Mouse (Mus musculus): ENCODE measurements around the gene Igfbp2. TPM values are rescaled to one million over a fixed set of nuclear protein-coding genes. Genes with fewer than 3 reads are reported as not detected.

The Igfbp2 gene
- total and polyA plus RNA-seq, 2 experiments: 500 to 1,009 TPM

GRCm38 (mm10) chr1:72873511-72874286, 49.4 kb downstream of the Igfbp2 start:
- H3K4me3 ChIP-seq (ENCODE audit: insufficient read depth, low read depth, low read length): peak overlapping the region; percentile 54
- H3K27ac ChIP-seq (replicated peaks; ENCODE audit: insufficient read depth, low read depth, low read length): no peak overlapping the region
- 4% methylated on average over 43 of the region's 43 CpGs for WGBS
- H3K9ac ChIP-seq (ENCODE audit: low read depth, low read length): 0 out of 2 replicates have a peak overlapping the region, but pooled peaks have one; percentile 17
- peaks cover 13% of the 10 kb centered on the region for H3K4me1 ChIP-seq (ENCODE audit: control insufficient read depth, insufficient read depth, low read length)
- H3K36me3 ChIP-seq (ENCODE audit: control insufficient read depth, insufficient read depth, low read length): no peaks in the 10 kb centered on the region
- H3K79me2 ChIP-seq (ENCODE audit: control insufficient read depth, insufficient read depth, low read length): no peaks in the 10 kb centered on the region
- peaks cover 4% of the 10 kb centered on the region; the same call in 1 of the 2 replicates for H3K27me3 ChIP-seq (ENCODE audit: control insufficient read depth, insufficient read depth, low read length)
- TF ChIP-seq CTCF (IDR thresholded peaks at IDR 0.05; ENCODE audit: low read depth, low read length) (no peak), POLR2A (IDR thresholded peaks at IDR 0.05; ENCODE audit: extremely low read depth, insufficient read depth, low read length) (no peak)
- DNase-seq (ENCODE audit: extremely low read depth, low read depth, low spot score): no peak

GRCm38 (mm10) chr1:72874287-72875211, 50.2 kb downstream of the Igfbp2 start, which contains the start of gene Igfbp5:
Igfbp5 (minus strand) TSS chr1:72874884.
- H3K27me3 ChIP-seq (ENCODE audit: control insufficient read depth, insufficient read depth, low read length): peaks cover 4% of the 10 kb centered on the region; the same call in 1 of the 2 replicates
- no peaks in the 10 kb centered on the region for H3K36me3 ChIP-seq (ENCODE audit: control insufficient read depth, insufficient read depth, low read length)
- H3K79me2 ChIP-seq (ENCODE audit: control insufficient read depth, insufficient read depth, low read length): no peaks in the 10 kb centered on the region
- 5% methylated on average over 37 of the region's 38 CpGs for WGBS
- H3K4me3 ChIP-seq (ENCODE audit: insufficient read depth, low read depth, low read length): peak within 1 kb of the TSS; percentile 54
- H3K27ac ChIP-seq (replicated peaks; ENCODE audit: insufficient read depth, low read depth, low read length): no peak within 1 kb of the TSS
- H3K9ac ChIP-seq (ENCODE audit: low read depth, low read length): 0 out of 2 replicates have a peak within 1 kb of the TSS, but pooled peaks have one; percentile 17
- peaks cover 13% of the 10 kb centered on the region for H3K4me1 ChIP-seq (ENCODE audit: control insufficient read depth, insufficient read depth, low read length)
- no peak for TF ChIP-seq POLR2A (IDR thresholded peaks at IDR 0.05; ENCODE audit: extremely low read depth, insufficient read depth, low read length)
- no peak for TF ChIP-seq CTCF (IDR thresholded peaks at IDR 0.05; ENCODE audit: low read depth, low read length)
- peak; percentile 43 for DNase-seq (ENCODE audit: extremely low read depth, low read depth, low spot score)

DNA sequence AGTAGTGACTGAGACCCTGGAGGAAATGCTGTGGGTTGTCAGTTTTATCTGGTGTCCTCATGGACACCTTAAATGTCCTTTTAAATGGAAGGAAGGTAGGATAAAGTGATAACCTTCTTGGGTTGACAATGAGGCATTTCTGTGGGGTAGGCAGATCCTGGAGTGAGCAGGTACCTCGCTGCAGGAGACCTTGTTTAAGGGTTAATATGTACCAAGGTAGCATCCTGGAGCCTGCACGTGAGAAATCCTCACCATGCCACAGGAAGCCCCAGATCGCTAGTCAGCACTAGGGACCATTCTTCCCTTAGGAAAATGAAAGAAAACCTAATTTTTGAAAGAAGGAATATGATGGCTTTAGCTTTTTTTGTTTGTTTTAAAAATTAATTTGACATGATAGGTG, 51.4 kb downstream of the Igfbp2 start:
- TF ChIP-seq CTCF (IDR thresholded peaks at IDR 0.05; ENCODE audit: low read depth, low read length): no peak
- TF ChIP-seq POLR2A (IDR thresholded peaks at IDR 0.05; ENCODE audit: extremely low read depth, insufficient read depth, low read length): no peak
- Histone ChIP-seq H3K4me3 (ENCODE audit: insufficient read depth, low read depth, low read length) (no peak overlapping the region), H3K9ac (ENCODE audit: low read depth, low read length) (no peak overlapping the region), H3K4me1 (ENCODE audit: control insufficient read depth, insufficient read depth, low read length) (peaks cover 13% of the 10 kb centered on the region), H3K36me3 (ENCODE audit: control insufficient read depth, insufficient read depth, low read length) (no peaks in the 10 kb centered on the region), H3K27ac (replicated peaks; ENCODE audit: insufficient read depth, low read depth, low read length) (no peak overlapping the region), H3K27me3 (ENCODE audit: control insufficient read depth, insufficient read depth, low read length) (peaks cover 4% of the 10 kb centered on the region; the same call in 1 of the 2 replicates), H3K79me2 (ENCODE audit: control insufficient read depth, insufficient read depth, low read length) (no peaks in the 10 kb centered on the region)
- DNase-seq (ENCODE audit: extremely low read depth, low read depth, low spot score): no peak
- WGBS: 6% methylated on average over 3 of the region's 3 CpGs

DNA sequence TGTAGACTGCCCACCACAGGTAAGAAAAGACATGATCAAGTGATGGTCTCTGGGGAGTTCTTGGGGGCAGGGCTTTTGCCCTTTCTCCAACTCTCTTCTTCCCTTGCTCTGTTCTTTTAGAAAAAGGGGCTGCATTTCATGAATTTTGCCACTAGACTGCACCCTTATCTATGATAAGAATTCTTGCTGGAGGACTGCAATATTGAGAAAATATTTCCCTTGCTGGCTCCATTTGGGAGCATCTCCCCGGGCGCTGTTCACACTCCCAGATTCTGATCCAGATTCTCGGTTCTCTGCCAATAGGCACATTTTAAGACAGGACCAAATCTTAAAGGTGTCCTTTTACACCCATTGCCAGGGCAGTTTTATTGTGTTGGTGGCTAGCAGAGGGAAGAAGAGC, 51.8 kb downstream of the Igfbp2 start:
- no peak for DNase-seq (ENCODE audit: extremely low read depth, low read depth, low spot score)
- H3K27me3 ChIP-seq (ENCODE audit: control insufficient read depth, insufficient read depth, low read length): peaks cover 4% of the 10 kb centered on the region; the same call in 1 of the 2 replicates
- H3K36me3 ChIP-seq (ENCODE audit: control insufficient read depth, insufficient read depth, low read length): no peaks in the 10 kb centered on the region
- no peak overlapping the region for H3K9ac ChIP-seq (ENCODE audit: low read depth, low read length)
- H3K4me3 ChIP-seq (ENCODE audit: insufficient read depth, low read depth, low read length): no peak overlapping the region
- no peaks in the 10 kb centered on the region for H3K79me2 ChIP-seq (ENCODE audit: control insufficient read depth, insufficient read depth, low read length)
- peaks cover 11% of the 10 kb centered on the region for H3K4me1 ChIP-seq (ENCODE audit: control insufficient read depth, insufficient read depth, low read length)
- TF ChIP-seq POLR2A (IDR thresholded peaks at IDR 0.05; ENCODE audit: extremely low read depth, insufficient read depth, low read length) (no peak), CTCF (IDR thresholded peaks at IDR 0.05; ENCODE audit: low read depth, low read length) (no peak)
- H3K27ac ChIP-seq (replicated peaks; ENCODE audit: insufficient read depth, low read depth, low read length): no peak overlapping the region
- 53% methylated on average over 3 of the region's 3 CpGs for WGBS

DNA sequence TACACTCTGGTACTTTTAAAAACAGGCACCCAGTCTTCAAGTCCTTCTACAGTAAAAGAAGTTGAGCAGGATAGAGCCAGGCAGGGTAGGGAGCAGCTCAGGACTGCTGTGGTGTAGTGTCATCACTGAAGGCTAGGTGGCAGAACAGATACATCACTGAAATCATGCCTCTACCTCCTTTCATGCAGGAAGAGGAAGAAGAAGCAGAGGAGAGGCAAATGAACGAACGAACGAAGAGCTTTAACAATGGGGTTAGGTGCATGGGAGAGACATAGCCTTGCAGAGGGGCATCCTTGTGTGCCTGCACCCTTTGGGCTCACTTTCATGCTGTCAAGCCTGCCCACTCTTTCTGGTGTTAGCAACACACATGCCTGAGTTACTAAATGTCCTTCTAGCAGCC, 53.6 kb downstream of the Igfbp2 start:
- peak; percentile 30 for DNase-seq (ENCODE audit: extremely low read depth, low read depth, low spot score)
- H3K27me3 ChIP-seq (ENCODE audit: control insufficient read depth, insufficient read depth, low read length): peaks cover 4% of the 10 kb centered on the region; the same call in 1 of the 2 replicates
- WGBS: 0% methylated on average over 3 of the region's 3 CpGs

More for the DNA sequence above, 53.6 kb downstream of the Igfbp2 start:
- Histone ChIP-seq H3K79me2 (ENCODE audit: control insufficient read depth, insufficient read depth, low read length) (no peaks in the 10 kb centered on the region), H3K9ac (ENCODE audit: low read depth, low read length) (no peak overlapping the region), H3K27ac (replicated peaks; ENCODE audit: insufficient read depth, low read depth, low read length) (no peak overlapping the region), H3K4me3 (ENCODE audit: insufficient read depth, low read depth, low read length) (no peak overlapping the region), H3K4me1 (ENCODE audit: control insufficient read depth, insufficient read depth, low read length) (peaks cover 5% of the 10 kb centered on the region; the same call in 1 of the 2 replicates), H3K36me3 (ENCODE audit: control insufficient read depth, insufficient read depth, low read length) (no peaks in the 10 kb centered on the region)
- TF ChIP-seq CTCF (IDR thresholded peaks at IDR 0.05; ENCODE audit: low read depth, low read length): peak; percentile 67; the same call in 1 of the 2 replicates
- no peak for TF ChIP-seq POLR2A (IDR thresholded peaks at IDR 0.05; ENCODE audit: extremely low read depth, insufficient read depth, low read length)
